Mouse (Mus musculus): ENCODE measurements around the gene Tcirg1. TPM values are rescaled to one million over a fixed set of nuclear protein-coding genes. Genes with fewer than 3 reads are reported as not detected.
A peak's percentile ranks its signal among the peaks of the same experiment; 100 is the strongest.

Gene Tcirg1
- 110 and 122 TPM in 2 replicates for total RNA-seq (2017)

DNA sequence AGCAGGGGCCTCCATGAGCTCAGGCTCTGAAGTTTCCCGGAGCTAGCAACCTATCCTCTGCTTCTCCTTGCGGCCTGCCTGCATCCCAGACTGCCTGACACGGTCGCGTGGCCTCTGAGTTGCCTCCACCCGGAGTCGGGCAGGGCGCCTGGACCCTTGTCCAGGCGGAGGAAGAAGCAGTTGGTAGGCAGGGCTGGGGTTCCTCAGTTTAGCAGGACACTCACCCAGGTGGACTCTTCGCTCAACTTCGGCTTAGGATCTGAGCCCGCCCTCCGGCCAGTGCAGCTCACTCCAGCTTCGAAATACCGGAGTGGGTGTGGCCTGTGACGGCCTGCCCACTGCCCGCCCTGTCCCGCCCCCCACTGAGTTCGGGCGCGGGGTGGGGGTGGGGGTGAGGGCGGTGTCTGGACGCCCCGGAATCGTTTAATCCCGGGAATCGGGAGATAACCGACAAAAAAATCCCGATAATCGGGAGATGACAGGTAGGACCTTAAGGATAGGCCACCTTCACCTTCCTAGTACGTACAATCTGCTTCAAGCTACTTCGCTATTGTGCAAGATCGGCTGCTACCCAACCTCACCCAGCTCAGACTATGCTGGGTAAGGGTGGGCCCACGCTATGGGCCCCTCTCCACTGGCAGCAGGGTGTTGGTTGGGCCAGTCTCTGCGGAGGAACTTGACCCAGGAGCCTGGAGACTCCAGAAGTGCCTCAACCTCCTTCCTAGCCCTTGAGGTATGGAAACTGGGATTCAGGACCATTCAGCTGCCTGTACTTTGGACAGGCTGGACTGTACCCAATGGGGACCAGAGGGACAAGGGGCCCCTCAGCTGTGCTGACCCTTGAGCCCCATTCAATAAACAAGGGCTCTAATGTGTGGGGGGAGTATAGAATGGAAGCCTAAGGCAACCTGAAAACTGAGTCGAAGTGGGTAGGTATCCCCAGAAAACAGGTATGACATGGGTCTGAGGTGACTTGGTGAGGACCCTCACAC, at the start of gene Tcirg1:
Gene Tcirg1, minus strand, starts transcription at position 339 of the 992 bp plus-strand sequence.
- ATAC-seq (replicated peaks in 1 of 2; ENCODE audit: insufficient read depth in 1 of 2, low FRiP score in 2 of 2, low TSS enrichment in 1 of 2, low read depth in 1 of 2, poor library complexity in 2 of 2, severe bottlenecking in 2 of 2): peak; percentile 53 to 61

DNA sequence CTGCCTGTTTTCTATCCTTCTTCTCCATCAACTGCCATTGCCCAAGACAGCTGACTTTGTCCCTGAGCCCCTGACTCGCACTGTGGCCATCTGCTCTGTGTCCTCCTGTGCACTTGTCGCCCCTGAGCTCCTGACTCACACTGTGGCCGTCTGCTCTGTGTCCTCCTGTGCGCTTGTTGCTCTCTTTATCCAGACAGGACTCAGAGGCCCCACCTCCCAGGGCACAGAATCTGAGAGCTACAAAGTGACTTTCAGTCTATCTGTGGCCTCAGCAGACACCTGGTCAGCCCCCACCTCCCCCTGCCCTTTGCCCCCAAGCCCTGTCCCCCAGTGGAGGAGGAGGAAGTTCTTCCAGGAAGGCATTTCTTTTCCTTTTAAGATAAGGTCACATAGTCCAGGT, 48.9 kb upstream of the Tcirg1 start:
- ATAC-seq (replicated peaks in 1 of 2; ENCODE audit: insufficient read depth in 1 of 2, low FRiP score in 2 of 2, low TSS enrichment in 1 of 2, low read depth in 1 of 2, poor library complexity in 2 of 2, severe bottlenecking in 2 of 2): no peak

DNA sequence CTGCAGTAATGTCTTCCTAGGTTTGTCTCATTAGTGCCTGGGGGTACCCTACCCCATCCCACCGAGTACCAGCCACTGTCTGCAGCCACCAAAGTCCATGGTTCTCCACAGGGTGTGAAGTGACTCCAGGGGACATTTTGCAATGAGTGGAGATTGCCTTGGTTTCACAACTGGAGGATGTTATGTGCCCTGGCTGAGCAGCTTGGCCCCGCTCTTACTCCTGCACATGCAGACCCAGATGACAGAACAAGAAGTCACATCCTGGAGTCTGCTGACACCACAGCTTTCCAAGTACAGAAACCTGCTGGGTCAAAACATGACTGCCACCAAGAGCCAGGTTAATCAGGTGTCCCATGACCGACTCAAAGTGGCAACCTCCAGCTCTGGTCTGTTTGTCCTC, 48.1 kb upstream of the Tcirg1 start:
- ATAC-seq (replicated peaks in 1 of 2; ENCODE audit: insufficient read depth in 1 of 2, low FRiP score in 2 of 2, low TSS enrichment in 1 of 2, low read depth in 1 of 2, poor library complexity in 2 of 2, severe bottlenecking in 2 of 2): no peak

DNA sequence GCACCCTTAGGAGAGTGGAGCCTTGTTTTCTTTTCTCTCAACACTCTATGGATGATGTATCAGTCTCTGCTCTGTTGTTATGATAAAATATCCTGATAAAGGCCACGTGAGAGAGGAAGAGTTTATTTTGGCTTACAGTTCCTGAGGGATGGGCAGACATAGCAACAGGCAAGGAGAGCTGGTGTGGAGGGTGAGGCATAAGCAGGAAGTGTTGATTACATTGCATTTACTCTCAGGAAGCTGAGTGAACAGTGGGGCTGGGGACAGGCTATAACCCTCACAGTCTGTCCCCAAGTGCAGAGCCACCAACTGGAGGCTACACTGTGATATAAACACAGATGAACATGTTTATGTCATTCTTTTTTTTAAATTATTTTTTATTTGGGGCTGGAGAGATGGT, 45.2 kb upstream of the Tcirg1 start:
- no peak for ATAC-seq (replicated peaks in 1 of 2; ENCODE audit: insufficient read depth in 1 of 2, low FRiP score in 2 of 2, low TSS enrichment in 1 of 2, low read depth in 1 of 2, poor library complexity in 2 of 2, severe bottlenecking in 2 of 2)

DNA sequence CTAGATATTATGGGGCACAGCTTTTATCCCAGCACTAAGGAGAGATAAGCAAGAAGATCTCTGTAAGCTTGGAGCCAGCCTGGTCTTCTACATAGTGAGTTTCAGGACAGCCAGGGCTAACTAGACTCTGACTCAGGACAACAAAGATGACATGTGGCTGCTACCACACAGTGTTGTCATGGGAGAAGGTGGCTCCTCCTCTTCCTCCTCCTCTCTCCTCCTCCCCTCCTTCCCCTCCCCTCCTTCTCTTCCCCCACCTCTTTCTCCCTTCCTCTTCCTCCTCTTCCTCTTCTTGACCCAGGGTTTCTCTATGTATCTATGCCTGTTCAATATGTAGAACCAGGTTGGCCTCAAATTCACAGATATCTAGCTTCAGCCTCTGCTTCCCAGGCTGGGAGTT, 44.5 kb upstream of the Tcirg1 start:
- ATAC-seq (replicated peaks in 1 of 2; ENCODE audit: insufficient read depth in 1 of 2, low FRiP score in 2 of 2, low TSS enrichment in 1 of 2, low read depth in 1 of 2, poor library complexity in 2 of 2, severe bottlenecking in 2 of 2): no peak

DNA sequence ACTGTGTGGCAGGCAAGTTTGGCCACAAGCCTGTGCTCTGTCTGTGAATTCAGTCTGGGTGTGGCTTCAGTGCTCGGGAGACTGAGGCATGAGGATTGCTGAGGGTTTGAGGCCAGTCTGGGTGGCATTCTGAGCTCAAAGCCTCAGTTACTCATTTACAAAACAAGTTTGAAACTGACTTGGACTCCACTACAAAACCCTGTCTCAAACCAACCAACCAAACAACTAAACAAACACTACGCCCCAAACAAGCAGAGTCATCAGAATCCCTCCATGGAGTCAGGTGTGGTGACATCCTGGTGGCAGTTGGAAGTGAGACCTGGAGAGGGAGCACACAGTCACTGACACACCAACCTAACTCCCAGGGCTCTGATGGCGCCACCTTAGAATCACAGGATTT, 43.4 kb upstream of the Tcirg1 start:
- ATAC-seq (replicated peaks in 1 of 2; ENCODE audit: insufficient read depth in 1 of 2, low FRiP score in 2 of 2, low TSS enrichment in 1 of 2, low read depth in 1 of 2, poor library complexity in 2 of 2, severe bottlenecking in 2 of 2): no peak

DNA sequence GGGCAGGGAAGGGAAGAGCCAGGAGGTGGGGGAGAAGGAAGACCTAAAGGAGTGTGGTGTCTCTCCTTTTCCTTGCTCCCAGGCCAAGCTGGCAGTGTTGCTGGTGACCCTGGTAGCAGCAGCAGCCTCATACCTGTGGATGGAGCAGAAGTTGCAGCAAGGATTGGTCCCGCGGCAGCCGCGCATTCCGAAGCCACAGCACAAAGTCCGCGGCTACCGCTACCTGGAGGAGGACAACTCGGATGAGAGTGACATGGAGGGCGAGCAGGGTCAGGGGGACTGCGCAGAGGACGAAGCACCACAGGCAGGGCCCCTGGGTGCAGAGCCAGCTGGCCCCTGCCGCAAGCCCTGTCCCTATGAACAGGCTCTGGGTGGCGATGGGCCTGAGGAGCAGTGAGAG, 41.6 kb upstream of the Tcirg1 start:
- ATAC-seq (replicated peaks in 1 of 2; ENCODE audit: insufficient read depth in 1 of 2, low FRiP score in 2 of 2, low TSS enrichment in 1 of 2, low read depth in 1 of 2, poor library complexity in 2 of 2, severe bottlenecking in 2 of 2): no peak

DNA sequence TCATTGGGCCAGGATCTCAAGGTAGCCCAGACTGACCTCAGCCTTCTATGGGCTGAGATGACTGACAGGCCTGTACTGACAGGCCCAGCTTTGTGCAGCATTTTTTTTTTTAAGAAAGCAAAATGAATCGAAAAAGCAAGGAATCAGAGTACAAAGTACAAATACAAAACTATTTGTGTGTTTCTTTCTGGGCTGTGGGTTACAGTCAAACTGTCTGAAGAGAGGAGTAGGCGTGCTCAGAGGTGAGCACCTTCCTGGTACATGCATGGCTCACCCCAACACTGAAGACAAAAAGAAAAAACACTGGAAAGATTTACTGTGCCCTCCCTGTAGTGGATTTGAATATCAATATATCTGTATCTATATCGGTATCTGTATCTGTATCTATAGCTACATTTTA, 40.9 kb upstream of the Tcirg1 start:
- no peak for ATAC-seq (replicated peaks in 1 of 2; ENCODE audit: insufficient read depth in 1 of 2, low FRiP score in 2 of 2, low TSS enrichment in 1 of 2, low read depth in 1 of 2, poor library complexity in 2 of 2, severe bottlenecking in 2 of 2)

DNA sequence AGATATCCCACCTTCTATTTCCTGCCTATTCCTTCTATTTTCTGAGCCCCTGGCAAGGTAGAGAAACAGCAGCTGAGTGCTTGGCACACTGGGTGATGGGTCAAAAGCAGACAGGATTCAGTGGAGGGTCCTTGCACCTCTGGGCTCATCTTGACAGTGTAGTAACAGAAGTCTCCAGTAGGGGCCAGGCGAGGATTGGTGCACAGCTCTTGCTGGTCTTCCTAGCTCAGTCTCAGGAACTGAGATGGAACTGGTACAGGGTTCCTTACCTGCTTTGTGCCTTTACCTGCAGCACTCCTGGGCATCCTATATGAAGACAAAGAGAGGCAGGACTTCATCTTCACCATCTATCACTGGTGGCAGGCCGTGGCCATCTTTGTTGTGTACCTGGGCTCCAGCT, 39.8 kb upstream of the Tcirg1 start:
- peak; percentile 46 to 72; a peak in 1 of 4 replicates for ATAC-seq (replicated peaks in 1 of 2; ENCODE audit: insufficient read depth in 1 of 2, low FRiP score in 2 of 2, low TSS enrichment in 1 of 2, low read depth in 1 of 2, poor library complexity in 2 of 2, severe bottlenecking in 2 of 2)

DNA sequence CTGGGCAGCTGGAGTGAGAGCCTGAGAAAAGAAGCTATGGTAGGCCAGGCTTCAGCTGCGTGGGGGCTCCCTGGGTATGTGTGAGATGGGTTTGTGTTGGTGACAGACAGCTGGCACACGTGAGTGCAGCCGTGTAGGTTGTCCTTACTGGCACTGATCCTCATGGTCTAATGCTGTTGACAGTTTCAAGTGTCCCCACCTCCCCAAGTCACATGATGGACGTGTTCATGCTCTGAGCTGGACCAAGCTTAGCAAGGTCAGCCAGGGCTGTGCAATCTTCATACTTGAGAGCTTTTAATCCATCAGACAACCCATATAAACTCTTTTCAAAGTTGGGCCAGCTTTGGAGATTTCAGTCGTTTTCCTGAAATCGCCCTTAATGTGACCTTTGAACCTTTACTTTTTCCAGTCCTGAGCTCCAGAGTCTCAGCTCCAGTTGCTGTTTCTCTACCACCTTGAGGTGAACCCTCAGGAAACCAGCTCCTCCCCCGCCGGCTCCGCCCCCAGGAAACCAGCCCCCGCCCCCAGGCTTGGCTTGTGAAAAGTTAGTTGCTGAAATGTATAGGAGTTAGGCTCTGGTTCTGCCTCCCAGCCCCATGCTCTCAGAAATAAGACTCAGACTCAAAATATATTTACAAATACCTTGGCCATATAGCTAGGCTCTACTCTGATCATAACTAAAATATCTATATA, 39.1 kb upstream of the Tcirg1 start:
- ATAC-seq (replicated peaks in 1 of 2; ENCODE audit: insufficient read depth in 1 of 2, low FRiP score in 2 of 2, low TSS enrichment in 1 of 2, low read depth in 1 of 2, poor library complexity in 2 of 2, severe bottlenecking in 2 of 2): no peak

DNA sequence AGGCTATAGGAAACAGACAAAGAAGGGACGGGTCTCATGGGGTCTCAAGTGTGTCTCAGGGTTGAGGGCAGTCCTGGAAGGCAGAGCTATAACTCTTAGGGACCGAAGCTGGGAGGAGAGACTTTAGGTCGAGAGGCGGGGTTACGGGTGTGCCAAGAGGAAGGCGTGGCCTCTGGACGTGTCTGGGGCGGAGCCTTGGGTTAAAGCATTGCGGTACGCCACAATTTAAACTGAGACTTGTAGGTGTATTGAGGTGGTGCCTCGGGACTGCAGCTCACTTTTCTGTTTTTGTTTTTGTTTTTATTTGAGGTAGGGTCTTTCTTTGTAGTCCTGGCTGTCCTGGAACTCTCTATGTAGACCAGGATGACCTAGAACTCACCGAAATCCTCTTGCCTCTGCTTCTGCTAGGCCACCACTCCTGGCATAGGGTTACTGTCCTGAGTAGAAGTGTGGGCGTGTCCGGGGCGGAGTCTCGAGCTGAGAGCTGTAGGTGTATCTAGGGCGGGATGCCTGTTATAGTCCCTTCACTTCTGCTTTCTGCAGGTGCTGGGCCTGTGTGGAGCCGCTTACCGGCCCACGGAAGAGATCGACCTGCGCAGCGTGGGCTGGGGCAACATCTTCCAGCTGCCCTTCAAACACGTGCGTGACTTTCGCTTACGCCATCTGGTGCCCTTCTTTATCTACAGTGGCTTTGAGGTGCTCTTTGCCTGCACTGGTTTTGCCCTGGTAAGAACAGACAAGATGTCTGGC, 36.2 kb upstream of the Tcirg1 start:
- ATAC-seq (replicated peaks in 1 of 2; ENCODE audit: insufficient read depth in 1 of 2, low FRiP score in 2 of 2, low TSS enrichment in 1 of 2, low read depth in 1 of 2, poor library complexity in 2 of 2, severe bottlenecking in 2 of 2): peak; percentile 25 to 65; a peak in 2 of 4 replicates

DNA sequence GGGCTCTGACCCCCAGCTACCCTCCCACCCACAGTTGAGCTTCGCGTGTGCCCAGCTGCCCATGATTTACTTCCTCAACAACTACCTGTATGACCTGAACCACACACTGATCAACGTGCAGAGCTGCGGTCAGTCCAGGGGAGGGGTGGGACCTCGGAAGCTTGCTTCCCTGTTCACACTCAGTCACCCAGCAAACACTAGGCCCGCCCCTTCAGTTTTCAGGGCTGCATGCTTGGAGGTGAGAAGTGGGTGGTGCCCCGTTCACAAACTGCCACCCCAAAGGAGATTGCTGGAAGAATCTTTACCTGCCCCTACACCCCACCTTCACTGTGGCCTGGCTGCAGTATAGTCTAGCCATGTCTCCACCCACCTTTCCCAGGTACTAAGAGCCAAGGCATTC, 35.4 kb upstream of the Tcirg1 start:
- ATAC-seq (replicated peaks in 1 of 2; ENCODE audit: insufficient read depth in 1 of 2, low FRiP score in 2 of 2, low TSS enrichment in 1 of 2, low read depth in 1 of 2, poor library complexity in 2 of 2, severe bottlenecking in 2 of 2): no peak

DNA sequence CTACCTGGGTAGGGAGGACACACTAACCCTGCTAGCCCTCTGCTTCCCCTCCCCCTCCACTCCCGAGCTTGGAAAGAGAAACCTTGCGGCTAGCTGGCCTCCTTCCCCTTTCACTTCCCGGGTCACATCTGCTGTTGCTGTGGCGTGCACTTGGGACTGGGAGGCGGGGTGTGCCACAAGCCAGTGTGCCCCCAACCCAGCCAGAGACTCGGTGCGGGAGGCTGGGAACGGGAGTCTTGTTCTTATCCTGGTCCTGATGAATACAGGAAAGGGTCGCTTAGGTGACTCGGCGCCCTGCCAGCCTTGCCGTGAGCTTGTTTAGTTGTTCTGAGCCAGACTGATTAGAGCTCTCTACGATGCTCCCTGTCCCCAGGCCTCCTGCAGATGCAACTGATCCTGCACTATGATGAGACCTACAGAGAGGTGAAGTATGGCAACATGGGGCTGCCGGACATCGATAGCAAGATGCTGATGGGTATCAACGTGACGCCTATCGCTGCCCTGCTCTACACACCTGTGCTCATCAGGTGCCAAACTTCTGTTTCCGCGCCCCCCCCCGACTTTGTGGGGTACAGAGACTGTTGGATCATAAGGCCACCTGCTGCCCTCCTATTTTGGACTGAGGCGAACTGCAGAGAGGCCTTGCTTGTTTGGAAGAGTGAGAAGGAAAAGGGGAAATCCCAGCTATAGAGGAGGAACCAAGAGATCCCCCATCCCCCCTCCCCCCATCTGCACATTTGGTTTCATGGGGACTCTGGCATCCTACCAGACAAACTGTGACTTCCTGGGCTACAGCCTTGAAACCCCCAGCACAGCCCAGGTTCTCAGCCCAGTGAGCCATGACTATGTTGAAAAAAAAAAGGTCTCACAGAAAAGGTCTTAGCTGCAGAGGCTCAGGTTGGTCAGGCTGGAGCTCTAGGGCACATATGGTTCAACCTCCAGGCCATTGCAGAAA, 29.2 kb upstream of the Tcirg1 start:
- peak; percentile 66 to 68 for ATAC-seq (replicated peaks in 1 of 2; ENCODE audit: insufficient read depth in 1 of 2, low FRiP score in 2 of 2, low TSS enrichment in 1 of 2, low read depth in 1 of 2, poor library complexity in 2 of 2, severe bottlenecking in 2 of 2)

DNA sequence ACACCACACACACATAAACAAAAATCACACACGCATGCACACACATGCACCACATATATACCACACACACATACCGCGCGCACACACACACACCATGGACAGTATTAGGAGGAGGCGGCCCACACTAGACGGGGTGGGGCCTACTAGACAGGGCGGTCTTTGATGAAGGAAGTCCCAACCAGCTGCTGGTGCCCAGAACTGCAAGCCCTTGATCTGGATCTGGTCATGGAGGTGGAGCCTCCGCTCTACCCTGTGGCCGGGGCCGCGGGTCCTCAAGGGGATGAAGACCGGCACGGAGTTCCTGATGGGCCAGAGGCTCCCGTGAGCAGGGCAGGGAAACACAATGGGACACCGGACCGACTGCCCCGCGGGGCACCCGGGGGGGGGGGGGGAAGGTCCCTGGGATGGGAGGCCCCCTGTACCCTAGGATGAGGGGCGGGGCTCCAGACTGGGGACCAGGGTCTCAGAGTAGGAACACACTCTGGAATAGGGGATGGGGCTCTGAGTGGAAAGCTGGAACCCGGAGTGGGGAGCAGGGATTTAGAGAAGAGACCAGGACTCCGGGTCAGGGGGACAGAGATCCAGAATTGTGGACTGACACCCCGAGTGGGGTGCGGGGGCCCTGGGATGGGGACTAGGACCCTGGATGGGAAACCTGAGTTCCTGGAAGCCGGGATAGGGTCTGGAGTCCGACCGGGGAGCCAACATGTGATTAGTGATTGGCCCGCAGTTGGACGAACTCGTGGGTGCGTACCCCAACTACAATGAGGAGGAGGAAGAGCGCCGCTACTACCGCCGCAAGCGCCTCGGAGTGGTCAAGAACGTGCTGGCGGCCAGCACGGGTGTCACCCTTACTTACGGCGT, 28.3 kb upstream of the Tcirg1 start, which contains the start of gene Unc93b1:
Gene Unc93b1, plus strand, starts transcription at position 155 of the 864 bp plus-strand sequence.
- ATAC-seq (replicated peaks in 1 of 2; ENCODE audit: insufficient read depth in 1 of 2, low FRiP score in 2 of 2, low TSS enrichment in 1 of 2, low read depth in 1 of 2, poor library complexity in 2 of 2, severe bottlenecking in 2 of 2): peak; percentile 89

DNA sequence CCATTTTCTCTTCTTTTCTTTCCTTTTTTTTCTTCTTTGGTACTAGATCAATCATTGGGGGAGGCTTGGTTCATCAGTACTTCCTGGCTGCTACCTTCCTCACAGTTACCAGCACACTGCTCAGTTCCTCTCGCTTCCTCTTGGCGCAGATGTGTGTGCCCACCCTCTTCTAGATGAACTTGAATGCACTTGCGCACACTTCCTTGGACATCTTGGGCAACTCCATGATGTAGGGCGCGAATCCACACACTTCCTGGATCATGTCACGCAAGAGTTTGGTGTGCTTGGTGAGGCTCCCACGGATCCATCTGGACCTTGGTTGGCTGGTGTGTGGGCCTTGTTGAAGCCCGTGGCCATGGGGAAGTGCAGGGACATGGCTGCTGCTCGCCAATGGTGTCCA, 24.8 kb upstream of the Tcirg1 start:
- ATAC-seq (replicated peaks in 1 of 2; ENCODE audit: insufficient read depth in 1 of 2, low FRiP score in 2 of 2, low TSS enrichment in 1 of 2, low read depth in 1 of 2, poor library complexity in 2 of 2, severe bottlenecking in 2 of 2): peak in 1 of 2 experiments; percentile 8; a peak in 1 of 4 replicates
